Mouse (Mus musculus): Measurements from ENCODE around the gene Cercam.

DNA sequence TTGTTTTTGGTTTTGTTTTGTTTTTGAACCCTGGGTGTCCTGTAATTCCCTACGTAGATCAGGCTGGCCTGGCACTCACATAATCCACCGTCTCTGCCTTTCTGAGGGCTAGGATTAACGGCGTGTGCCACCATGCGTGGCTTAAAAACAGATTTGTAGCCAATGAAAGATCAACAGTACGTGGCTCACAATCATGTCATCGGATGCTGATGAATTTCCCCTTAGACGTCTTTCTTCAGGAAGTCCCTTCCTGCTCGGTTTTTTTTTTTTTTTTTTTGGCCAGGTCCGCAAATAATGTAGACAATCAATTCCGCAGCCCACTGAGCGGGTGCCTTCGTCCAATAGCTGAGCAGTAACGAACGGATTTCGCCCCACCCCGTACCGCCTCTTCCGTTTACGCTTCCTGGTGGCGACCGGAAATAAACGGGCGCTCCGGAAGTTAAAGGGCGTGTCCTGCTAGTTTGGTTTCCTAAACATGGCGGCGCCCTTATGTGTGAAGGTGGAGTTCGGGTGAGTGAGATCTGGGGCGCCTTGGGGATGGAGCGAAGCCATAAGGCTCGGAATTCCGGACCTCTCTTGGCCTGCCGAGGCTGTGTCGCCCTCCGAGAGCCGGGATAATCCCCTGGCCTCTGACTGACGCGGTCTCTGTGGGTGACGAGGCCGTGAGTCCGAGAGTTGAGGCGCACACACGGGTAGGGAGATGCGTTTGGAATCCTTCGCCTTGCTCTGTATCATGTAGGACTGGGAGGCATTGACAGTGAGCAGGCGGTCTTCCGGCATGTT lies 41.8 kb upstream of the Cercam start:
- TF ChIP-seq POLR2A (IDR thresholded peaks at IDR 0.05; ENCODE audit: low read depth, low read length), result peak; percentile 91
- TF ChIP-seq CTCF (IDR thresholded peaks at IDR 0.05; ENCODE audit: borderline replicate concordance, insufficient read depth, low read length), result no peak

Measured in embryonic fibroblast, embryonic 13.5 days (primary cell).